Mouse (Mus musculus) kidney, embryonic 16.5 days (tissue): ENCODE measurements around the gene Gm10681. TPM values are rescaled to one million over a fixed set of nuclear protein-coding genes. Genes with fewer than 3 reads are reported as not detected.
"Not testable (repeated sequence)": the region's sequence is repeated elsewhere in the genome, so short reads cannot be mapped to it uniquely, and the experiment has no call there.

ENCODE experiments used
- ATAC-seq: fragments of 200-750 bp; cut with Nextera tagmentation; 2 replicates; pipeline ENCODE4 v1.8.0; 2017; ENCODE audit warnings: moderate TSS enrichment; ENCODE audit not compliant: low FRiP score, low TSS enrichment
- H3K27ac ChIP-seq: fragments of 300-500 bp; sonication (generic); 2 replicates; pipeline ENCODE4 v1.5.1; 2014; ENCODE audit warnings: low read length
- H3K27me3 ChIP-seq: fragments of 300-500 bp; sonication (generic); 2 replicates; pipeline ENCODE4 v1.6.1; 2014; ENCODE audit warnings: low read length, control low read depth, mixed read lengths; ENCODE audit not compliant: insufficient read depth
- H3K36me3 ChIP-seq: fragments of 300-500 bp; sonication (generic); 2 replicates; pipeline ENCODE4 v1.6.1; 2014; ENCODE audit warnings: low read length, control low read depth, mixed read lengths; ENCODE audit not compliant: insufficient read depth
- H3K4me1 ChIP-seq: fragments of 300-500 bp; sonication (generic); 2 replicates; pipeline ENCODE4 v1.6.1; 2014; ENCODE audit warnings: low read length, control low read depth, mixed read lengths; ENCODE audit not compliant: insufficient read depth
- H3K4me2 ChIP-seq: fragments of 300-500 bp; sonication (generic); replicated peaks from 2 replicates; pipeline ENCODE4 v1.6.1; 2014; ENCODE audit warnings: low read depth, low read length
- H3K4me3 ChIP-seq: fragments of 300-500 bp; sonication (generic); 2 replicates; pipeline ENCODE4 v1.5.1; 2014; ENCODE audit warnings: mild to moderate bottlenecking, low read length
- H3K9ac ChIP-seq: fragments of 300-500 bp; sonication (generic); replicated peaks from 2 replicates; pipeline ENCODE4 v1.6.1; 2014; ENCODE audit warnings: low read length
- H3K9me3 ChIP-seq: fragments of 300-500 bp; sonication (generic); 2 replicates; pipeline ENCODE4 v1.6.1; 2016; ENCODE audit warnings: low read length, control low read depth
- WGBS: fragments of 180-500 bp; shearing (Covaris S2); extraction: QIAGEN DNeasy Blood & Tissue Kit; methylation state at CpG from one replicate; pipeline ENCODE4 v1.1.7; 2014; 5-methylcytosine and 5-hydroxymethylcytosine counted together
- polyA plus RNA-seq: library from polyadenylated mRNA; unstranded; fragments of >200 nt; fragmentation: Nextera tagmentation; extraction: Ambion mirVana; gene quantifications from 2 replicates; pipeline ENCODE4 v1.2.1, GENCODE M21; 2015

Gene Gm10681
- polyA plus RNA-seq, 1 experiment from 2014 or later, result 117 TPM

DNA sequence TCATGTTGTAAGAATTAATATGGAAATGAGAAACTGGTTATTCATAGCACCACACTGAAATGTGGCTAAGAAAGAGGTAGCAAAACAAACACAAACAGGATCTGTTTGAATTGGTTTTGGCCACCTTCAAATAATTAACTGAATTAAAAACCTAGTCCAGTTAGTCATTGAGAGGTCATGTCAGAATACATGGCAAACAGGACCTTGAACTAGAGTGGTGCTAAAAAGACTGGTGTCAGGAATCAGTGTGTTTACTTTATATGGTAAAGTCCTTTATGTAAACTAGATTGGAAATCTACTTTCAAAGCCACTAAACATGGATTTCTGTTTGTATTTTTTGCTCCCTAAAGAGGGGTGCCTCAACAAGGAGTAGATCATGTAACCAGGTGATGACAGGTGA, 6.0 kb downstream of the Gm10681 start:
- H3K9ac ChIP-seq, result not testable (repeated sequence)

DNA sequence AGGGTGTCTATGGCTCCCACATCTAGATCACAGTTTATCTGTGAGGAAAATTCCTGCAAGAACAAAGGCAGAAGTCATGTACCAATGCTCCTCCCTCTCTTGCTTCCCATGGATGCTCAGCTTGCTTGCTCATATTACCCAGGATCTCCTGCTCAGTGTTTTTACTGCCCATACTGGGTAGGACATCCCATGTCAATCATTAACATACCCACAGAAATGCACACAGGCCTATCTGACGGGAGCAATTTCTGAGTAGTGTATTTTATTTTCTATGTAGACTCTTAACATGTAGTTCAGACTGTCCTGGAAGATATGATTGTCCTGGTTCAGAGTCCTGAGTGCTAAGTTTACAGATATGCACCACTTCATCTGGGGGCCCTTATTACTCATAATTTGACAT, 6.4 kb downstream of the Gm10681 start:
- not testable (repeated sequence) for H3K9me3 ChIP-seq, H3K9ac ChIP-seq, ATAC-seq, H3K27ac ChIP-seq, H3K4me1 ChIP-seq, H3K4me2 ChIP-seq, H3K36me3 ChIP-seq, H3K27me3 ChIP-seq, H3K4me3 ChIP-seq
- no CpG with 5 or more reads among the region's 1 CpGs for WGBS

More for the DNA sequence above, 6.0 kb downstream of the Gm10681 start:
- H3K27ac ChIP-seq, H3K9me3 ChIP-seq, H3K27me3 ChIP-seq, H3K36me3 ChIP-seq, H3K4me1 ChIP-seq, H3K4me3 ChIP-seq, H3K4me2 ChIP-seq: not testable (repeated sequence)
- ATAC-seq, result peak; percentile 51; the same call in 1 of the 2 replicates

DNA sequence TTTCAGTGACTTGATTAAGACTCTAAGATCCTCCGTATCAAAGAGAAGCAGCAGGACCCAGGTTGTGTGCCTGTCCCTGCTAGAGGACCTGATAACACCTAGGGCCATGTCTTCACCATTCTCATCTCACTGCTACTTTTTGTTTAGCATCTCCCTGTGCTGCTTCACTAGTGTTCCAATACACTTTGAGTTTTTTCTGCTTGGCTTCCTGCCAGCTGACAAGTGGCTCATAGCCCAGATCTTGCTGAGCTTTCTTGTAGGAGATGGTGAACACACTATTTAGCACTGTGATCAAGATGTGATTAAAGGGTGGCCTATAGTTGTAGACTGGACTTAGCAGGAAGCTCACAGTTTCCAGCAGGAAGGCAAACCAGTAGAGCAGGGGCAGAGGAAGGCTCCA, 7.6 kb downstream of the Gm10681 start:
- H3K4me1 ChIP-seq, H3K4me2 ChIP-seq, H3K27me3 ChIP-seq, H3K36me3 ChIP-seq, H3K9ac ChIP-seq, H3K4me3 ChIP-seq, H3K9me3 ChIP-seq, ATAC-seq, H3K27ac ChIP-seq: not testable (repeated sequence)
- 80% methylated on average over 1 of the region's 1 CpGs for WGBS

DNA sequence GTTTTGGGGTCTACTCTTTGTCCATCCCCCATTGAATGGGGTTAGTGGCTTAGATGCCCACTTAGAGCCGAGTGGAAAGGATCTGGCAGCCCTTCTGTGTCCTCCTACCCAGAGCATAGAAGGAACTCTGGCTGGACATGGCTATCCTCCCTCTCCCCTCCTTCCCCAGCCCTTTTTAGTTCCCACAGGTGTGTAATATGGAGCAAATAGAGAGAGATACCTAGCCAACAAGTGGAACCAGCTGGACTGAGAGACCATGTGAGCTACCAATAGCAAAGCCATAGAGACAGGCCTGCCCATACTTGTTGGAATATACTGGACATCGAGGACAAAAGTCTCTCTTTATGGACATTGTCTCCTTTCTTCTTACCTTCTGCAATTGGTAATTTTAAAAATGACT, 20.9 kb downstream of the Gm10681 start:
- not testable (repeated sequence) for H3K27me3 ChIP-seq, H3K9ac ChIP-seq, H3K36me3 ChIP-seq, H3K4me1 ChIP-seq, ATAC-seq, H3K4me3 ChIP-seq, H3K9me3 ChIP-seq, H3K27ac ChIP-seq, H3K4me2 ChIP-seq
- 81% methylated on average over 2 of the region's 2 CpGs for WGBS

DNA sequence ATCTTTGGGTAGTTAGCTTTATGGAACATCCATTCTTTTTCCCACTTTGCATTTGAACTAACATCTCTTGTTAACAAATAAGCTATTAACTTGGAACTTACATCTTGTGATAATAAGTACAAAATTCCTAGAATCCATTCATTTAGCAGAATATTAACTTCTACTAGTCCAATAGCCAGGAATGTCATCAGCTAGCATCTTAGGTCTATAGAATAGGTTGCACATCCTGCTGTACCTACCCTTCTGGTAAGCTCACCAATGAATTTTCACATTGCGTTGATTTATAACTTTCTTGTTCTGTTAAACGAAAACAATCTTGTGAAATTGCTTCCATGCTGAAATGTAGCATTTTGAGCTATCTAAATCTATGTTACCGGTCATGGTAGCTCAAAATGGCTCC, 23.7 kb downstream of the Gm10681 start:
- not testable (repeated sequence) for H3K9ac ChIP-seq, H3K27ac ChIP-seq, H3K4me1 ChIP-seq, H3K27me3 ChIP-seq, H3K4me2 ChIP-seq, H3K4me3 ChIP-seq, H3K9me3 ChIP-seq, H3K36me3 ChIP-seq
- no CpG with 5 or more reads among the region's 3 CpGs for WGBS
- peak; percentile 83 for ATAC-seq

DNA sequence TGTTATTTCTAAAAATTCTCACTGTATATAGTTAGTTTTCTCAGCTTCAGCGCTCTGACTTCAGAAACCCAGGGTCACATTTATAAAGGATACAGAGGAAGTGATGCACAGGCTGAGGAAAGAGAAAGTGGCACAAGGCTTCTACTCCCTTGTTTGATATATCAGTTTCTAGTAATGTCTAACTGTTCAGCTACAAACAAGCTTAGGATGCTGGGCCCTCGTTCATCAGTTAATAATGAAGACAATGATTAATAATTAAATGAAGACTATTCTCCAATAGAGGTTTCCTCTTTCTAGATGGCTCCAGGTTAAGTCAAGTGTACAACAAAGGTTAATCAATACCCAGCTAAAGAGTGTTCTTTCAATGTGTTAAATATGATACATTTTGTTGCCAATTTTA, 24.8 kb downstream of the Gm10681 start:
- H3K4me3 ChIP-seq, H3K9ac ChIP-seq, H3K27me3 ChIP-seq, H3K36me3 ChIP-seq, H3K4me2 ChIP-seq, H3K9me3 ChIP-seq, H3K27ac ChIP-seq, H3K4me1 ChIP-seq: not testable (repeated sequence)
- no CpG with 5 or more reads among the region's 2 CpGs for WGBS
- peak; percentile 51; the same call in 1 of the 2 replicates for ATAC-seq

DNA sequence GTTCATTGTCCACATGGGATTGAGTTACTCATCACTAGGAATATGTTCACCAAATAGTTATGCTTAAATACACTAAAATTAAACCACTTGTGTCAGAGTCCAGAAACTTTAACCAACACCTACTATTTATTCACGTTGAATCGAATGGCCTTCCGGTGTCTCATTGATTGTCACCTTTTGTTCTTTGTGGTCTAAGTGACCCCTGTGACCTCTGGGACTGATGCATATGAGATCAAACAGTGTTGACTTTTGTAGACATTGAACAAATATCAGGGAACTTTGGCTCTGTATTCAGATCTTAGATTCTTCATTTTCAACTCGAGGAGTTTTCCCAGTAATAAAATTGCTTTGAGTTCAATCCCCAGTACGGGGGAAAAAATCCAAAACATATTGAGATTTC, 27.9 kb downstream of the Gm10681 start:
- not testable (repeated sequence) for H3K27me3 ChIP-seq, H3K9ac ChIP-seq, H3K4me2 ChIP-seq, H3K27ac ChIP-seq, H3K9me3 ChIP-seq, H3K4me1 ChIP-seq, H3K4me3 ChIP-seq, H3K36me3 ChIP-seq, ATAC-seq
- no CpG with 5 or more reads among the region's 5 CpGs for WGBS

DNA sequence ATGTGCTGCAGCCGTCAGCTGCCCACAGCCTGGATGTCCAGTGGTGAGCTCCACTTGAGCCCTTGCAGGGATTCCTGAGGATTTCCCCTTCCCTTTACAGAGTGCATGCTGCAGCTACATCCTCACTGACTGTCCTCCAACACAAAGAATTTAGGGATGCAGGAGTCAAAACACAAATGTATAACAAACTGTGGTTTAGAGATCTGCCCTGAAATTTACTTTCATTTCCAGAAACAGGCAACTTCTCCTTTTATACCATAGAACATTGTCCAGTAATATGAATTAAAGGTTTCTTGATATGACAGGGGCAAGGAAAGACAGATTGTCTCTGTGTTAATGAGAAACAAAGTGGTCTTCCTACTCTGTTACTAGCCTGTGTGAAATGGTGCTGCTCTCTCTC, 37.8 kb downstream of the Gm10681 start:
- H3K4me2 ChIP-seq, H3K9me3 ChIP-seq, H3K36me3 ChIP-seq, H3K9ac ChIP-seq, H3K4me1 ChIP-seq, H3K4me3 ChIP-seq, ATAC-seq, H3K27me3 ChIP-seq, H3K27ac ChIP-seq: not testable (repeated sequence)
- WGBS, result no CpG with 5 or more reads among the region's 1 CpGs

DNA sequence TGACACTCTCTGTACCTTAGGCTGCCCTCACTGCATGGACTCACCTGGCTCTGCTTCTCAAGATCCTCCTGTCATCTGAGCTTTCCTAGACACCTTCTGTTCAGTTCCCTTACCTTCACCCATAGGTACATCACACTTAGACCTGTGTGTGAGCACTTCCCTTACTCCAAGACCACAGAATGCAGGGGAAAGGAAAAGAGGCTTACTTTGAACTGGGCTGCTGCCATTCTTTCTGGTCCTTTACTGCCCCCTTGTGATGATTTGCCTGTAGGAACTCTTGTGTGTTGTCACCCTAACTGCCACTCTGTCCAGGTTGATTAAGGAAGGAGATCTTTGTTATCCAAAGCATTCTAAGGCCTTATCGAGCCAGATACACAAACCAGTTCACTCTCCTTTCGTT, 38.4 kb downstream of the Gm10681 start:
- peak; percentile 50; the same call in 1 of the 2 replicates for ATAC-seq

DNA sequence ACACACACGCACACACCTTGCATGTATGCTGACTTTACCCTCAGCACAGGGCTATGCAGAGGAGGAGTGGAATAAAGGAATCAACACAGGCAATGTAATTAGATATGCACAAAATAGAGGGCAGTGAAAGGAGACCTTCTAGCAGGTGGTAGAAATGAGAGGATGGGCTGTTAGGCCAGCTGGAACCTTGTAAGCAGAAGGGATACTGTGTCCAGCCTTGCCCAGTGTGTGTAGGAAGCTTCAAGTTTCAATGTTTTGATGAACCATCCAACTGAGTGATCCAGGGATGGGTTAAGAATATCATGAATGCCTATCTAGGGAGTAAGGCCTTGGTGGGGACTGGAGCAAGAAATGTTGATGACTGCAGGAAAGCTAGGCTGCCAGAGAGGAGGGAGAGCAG, 40.1 kb downstream of the Gm10681 start:
- ATAC-seq, result peak; percentile 86
- H3K9ac ChIP-seq, H3K36me3 ChIP-seq, H3K4me3 ChIP-seq, H3K9me3 ChIP-seq, H3K27me3 ChIP-seq, H3K4me2 ChIP-seq, H3K4me1 ChIP-seq, H3K27ac ChIP-seq: not testable (repeated sequence)
- 14% methylated on average over 1 of the region's 1 CpGs for WGBS

More for the DNA sequence above, 38.4 kb downstream of the Gm10681 start:
- not testable (repeated sequence) for H3K4me2 ChIP-seq, H3K4me1 ChIP-seq, H3K9me3 ChIP-seq, H3K27me3 ChIP-seq, H3K4me3 ChIP-seq, H3K9ac ChIP-seq, H3K27ac ChIP-seq, H3K36me3 ChIP-seq
- WGBS, result no CpG with 5 or more reads among the region's 2 CpGs

DNA sequence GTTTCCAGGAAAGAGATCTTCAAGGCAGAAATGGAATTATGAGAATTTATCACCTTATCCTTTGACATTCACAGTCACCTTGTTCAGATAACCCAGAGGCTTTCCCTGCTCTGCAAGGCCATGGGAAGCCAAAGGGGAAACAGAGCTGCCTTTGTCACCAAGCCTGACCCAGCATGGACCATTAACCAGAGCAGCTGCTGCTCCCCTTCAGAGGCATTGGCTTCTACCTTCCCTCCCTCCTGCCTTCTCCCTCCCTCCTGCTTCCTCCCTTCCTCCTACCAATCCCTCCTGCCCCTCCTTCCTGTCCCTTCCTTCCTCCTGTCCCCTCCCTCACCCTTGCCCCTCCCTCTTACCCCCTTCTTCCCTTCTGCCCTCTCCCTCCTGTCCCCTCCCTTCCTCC, 41.0 kb downstream of the Gm10681 start:
- H3K4me3 ChIP-seq, H3K9me3 ChIP-seq, H3K27me3 ChIP-seq, H3K4me2 ChIP-seq, H3K27ac ChIP-seq, H3K4me1 ChIP-seq, H3K36me3 ChIP-seq, H3K9ac ChIP-seq: not testable (repeated sequence)
- ATAC-seq, result peak; percentile 91
